Mouse (Mus musculus) cerebellum, postnatal 25 days (tissue): Measurements from ENCODE around the gene Arhgap40.

Source experiments
- DNase-seq, 2 experiments: peaks; one replicate each; pipeline ENCODE4 v3.0.0; 2021; ENCODE audit warnings: mixed read lengths in 2 of 2

Arhgap40 gene

DNA sequence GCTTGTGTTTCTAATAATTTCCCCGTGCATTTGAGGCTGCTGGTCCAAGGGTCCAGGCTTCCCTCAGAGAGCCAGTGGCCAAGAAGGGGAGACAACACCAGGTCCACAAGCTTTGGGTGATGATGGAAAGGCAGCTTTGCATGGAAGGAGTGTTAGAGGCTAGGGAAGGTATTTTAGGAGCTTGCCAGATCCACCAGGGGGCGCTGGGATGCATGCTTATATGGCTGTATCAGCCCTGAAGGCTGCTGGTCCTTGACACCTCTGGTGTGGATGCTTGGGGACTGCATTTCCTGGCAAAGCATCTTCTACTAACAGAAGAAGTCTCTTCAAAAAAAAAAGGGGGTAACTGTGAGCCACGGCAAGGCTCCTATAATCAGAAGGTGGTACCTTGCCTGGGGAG is 37.5 kb downstream of the Arhgap40 start:
- DNase-seq: peak; percentile 74 to 90

DNA sequence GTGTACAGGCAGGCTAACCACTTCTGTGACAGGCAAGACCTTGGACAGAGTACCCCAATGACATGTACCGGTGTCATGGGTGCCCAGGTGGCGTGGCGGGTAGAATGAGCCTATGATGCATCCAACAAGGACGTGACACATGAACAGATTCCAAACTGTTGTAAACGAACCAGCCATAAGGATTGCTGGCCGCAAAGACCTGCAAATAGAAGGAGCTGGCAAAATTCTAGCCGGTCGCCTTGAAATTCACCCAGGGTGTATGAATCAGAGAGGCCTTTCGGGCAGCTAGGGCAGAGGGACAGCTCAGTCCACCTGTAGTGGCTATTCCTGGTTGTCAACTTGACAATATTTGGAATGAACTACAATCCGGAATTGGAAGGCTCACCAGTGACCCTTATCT is 41.8 kb downstream of the Arhgap40 start:
- DNase-seq: no peak

DNA sequence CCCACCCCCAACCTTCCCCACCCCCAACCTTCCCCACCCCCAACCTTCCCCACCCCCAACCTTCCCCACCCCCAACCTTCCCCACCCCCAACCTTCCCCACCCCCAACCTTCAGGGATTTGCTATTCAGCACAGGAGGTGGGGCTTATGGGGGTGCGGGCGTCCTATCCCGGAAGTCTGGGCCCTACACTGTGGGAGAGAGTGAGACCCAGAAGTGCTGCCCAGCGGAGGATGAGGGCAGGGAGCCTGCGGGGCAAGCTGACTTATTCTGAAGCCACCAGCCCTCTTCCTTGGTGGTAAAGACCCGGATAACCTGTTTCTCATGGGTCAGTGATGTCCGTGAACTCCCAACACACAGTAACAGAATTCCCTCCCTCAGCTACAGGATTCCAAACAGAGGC is 42.7 kb downstream of the Arhgap40 start:
- peak in 1 of 2 experiments; percentile 22 for DNase-seq

DNA sequence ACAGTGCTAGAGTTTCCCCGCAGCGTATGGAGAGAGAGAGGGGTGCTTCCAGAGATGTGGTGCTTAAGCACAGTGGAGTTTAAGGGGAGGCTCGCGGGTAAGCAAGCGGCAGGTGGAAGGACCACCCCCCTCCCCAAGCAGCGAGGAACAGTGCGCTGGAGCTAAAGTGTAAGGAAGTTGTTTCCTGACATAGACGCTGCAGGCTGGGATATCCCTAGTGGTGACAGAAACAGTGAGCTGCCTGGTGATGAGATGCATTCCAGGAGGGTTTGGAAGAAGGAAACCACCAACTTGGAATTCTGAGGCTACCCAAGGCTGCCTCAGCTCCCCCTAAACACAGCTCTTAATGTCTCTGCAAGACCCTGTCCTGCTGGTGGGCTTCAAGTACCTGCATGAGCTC is 43.2 kb downstream of the Arhgap40 start:
- peak in 1 of 2 experiments; percentile 25 for DNase-seq

DNA sequence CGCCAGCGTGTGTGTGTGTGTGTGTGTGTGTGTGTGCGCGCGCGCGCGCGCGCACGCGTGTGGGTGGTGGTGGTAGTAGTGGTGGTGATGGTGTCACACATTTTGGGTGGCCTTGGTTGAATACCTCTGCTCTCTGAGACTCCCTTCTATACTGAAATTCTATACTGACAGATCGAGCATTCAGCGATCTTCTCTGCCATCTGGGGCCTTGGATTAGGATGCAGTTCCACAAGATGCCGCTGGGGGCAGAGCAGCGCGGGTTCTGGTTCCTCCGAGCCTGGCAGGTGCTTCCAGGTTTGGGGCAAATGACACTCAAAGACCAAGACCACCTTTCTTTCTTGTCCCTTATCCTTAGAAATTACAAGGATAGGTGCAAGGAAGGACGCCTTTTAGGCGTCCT is 43.6 kb downstream of the Arhgap40 start:
- peak; percentile 84 to 88 for DNase-seq

DNA sequence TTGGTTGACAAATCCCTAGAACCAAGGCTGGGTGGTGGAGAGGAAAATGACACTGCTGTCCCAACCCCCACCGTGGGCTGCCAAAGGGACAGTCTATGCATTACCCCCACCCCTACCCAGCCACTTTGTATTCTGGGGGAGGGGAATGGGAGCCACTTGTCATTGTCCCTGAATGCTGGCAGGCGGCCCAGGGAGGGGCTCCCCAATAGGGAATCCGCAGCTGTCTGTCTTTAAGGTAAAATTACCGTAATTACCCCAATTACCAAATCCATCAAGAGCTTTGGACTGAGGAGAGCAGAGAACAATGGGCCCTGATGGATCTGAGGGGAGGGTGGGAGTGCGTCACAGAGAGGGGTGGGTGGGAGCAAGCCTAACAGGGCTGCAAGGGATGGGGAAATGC is 44.2 kb downstream of the Arhgap40 start:
- no peak for DNase-seq

DNA sequence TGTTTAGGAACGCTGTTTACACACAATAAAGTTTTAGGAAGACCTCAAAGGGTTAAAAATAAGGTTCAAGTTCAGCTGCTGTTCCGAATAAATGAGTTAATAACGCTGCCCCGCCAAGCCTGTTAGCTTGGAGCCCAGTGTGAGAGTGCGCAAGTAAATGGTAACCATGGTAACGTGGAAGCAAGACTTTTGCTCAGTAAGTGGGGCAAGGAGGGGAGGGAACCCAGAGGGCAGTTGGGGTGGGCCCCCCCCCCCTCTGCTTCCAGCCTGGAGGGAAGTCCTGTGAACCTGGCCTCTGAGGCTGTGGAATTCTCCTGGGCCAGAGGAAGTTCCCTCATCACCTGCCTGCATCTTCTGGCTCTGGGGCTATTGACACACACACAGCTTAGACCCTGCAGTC is 47.3 kb downstream of the Arhgap40 start:
- no peak for DNase-seq

DNA sequence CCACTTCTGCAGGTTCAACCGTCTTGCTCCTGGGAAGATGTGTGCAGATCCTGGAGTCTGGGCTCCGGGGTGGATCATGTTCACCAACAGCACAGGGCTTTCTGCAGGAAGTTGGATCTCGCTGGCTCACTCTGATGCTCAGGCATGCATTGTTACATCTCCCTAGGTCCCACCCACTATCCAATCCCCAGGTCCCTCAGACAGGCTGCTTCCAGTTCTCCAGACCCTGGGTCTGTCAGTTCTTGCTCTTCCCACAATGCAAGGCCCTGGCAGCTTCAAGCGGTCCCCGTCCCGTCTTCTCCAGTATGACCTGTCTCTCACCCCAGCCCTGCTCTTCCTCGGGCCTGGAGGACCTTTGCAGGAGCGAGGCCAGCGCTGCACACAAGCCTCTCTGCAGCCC is 48.2 kb downstream of the Arhgap40 start:
- no peak for DNase-seq

DNA sequence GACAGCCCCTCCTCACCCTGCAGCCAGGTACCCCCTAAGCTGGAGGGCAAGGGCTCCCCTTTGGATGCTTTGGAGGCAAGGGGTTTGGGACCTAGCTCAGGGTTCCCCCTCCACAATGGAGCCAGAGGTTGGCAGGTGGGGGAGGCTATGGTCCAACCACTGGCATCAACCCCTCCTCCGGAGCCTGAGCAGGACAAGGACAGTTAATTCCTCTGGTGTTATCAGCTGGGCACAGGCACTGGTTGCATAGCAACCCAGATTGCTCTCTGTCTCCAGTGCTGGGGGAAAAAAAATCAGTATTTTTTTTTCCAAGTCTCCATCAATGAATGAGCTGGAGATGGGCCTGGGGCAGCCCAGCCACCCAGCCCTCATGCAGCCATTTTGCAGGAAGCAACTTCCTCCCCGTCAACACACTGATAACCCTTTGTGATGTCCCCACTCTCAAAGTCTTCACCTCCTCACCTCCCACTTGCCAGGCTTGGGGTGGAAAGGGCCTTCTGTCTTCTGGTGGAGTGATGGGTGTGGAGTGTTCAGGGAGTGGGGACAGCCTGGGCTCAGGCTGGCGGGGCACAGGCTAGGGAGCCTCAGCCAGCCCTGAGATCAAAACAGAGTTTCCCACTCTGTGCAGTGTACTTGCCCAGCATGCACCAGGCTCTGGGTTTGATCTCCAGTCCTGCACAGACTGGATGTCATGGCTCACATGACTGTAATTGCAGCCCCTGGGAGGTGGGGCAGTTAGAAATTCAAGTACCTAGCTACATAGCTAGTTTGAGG is 49.0 kb downstream of the Arhgap40 start:
- DNase-seq: no peak

DNA sequence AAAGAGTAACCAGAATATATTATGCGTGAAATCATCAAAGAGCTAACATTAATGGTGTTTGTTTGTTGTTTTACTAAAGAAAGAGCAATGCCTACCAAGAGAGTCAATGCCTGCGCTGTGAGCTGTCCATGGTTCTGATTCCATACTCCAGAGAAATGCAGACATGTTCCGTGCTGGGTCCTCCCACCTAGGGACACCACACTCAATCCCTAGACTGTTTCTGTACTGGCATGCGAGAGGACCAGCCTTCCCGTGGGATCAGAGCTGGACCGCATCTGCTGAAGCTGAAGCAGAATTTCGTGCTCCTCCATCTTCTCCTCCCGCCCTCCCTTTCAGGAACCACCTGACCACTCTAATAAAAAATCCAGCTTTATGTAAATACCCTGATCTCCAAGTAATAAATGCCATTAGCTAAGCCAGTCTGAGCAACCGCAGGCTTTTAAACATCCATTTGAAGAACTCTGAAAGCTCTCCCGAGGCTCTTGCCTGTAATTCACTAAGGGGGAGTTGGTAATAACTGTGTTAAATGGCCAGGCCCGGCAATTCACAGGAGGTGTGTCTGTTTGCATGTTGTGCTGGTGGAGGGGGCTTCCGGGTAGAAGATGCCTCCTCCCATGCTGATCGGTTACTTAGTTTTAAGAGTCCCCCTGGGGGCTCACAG is 58.0 kb downstream of the Arhgap40 start:
- no peak for DNase-seq

DNA sequence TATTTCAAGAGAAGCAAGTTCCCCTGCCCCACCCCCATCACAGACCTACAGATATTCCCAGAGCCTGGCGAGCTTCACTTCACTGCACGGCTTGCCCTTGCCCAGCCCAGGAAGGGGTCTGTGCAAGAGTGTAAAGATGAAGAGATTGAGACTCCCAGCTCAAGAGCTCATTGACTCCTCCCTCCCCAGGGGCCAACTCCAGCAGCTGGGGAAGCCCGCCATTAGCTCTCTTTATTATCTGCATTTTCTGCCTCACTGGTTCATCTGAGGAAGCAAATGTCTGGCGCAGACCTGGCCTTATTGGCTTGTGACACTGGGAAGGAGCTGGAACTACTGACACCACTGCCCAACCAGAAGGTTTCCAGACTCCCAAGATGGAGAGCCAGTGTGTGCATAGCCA is 67.4 kb downstream of the Arhgap40 start:
- DNase-seq: no peak

DNA sequence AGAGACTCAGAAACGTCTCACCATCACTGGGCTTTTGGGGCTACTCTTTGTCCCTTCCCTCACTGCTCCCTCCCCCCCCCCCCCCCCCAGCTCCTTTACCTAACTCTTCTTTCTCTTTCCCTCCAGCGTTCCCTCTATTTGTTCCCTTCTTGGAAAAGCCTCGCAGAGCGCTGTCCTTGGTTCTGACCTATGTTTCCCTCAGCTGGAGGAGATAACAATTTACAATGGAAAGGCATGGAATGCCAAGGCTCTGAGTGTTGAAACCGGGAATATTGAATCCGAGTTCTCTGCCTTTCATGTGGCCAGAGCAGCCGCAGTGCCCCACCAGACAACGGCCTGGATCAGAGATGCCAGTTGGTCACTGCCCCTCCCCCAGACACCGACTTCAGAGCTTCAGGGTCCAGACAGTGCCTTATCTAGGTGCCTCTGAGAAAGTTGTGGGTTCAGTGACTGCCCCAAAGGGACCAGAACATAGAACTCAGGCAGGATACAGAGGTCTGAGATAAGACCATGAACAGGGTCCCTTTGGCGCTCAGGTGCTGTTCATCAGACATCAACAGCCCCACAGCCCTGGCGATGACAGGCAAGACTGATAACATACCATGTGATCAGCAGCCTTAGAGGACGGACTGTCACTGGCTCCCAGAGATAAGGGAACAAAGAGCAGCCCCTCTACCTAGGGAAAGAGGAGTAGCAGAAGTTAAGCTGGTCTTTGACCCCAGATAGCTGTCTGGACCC is 72.2 kb downstream of the Arhgap40 start:
- DNase-seq: no peak

DNA sequence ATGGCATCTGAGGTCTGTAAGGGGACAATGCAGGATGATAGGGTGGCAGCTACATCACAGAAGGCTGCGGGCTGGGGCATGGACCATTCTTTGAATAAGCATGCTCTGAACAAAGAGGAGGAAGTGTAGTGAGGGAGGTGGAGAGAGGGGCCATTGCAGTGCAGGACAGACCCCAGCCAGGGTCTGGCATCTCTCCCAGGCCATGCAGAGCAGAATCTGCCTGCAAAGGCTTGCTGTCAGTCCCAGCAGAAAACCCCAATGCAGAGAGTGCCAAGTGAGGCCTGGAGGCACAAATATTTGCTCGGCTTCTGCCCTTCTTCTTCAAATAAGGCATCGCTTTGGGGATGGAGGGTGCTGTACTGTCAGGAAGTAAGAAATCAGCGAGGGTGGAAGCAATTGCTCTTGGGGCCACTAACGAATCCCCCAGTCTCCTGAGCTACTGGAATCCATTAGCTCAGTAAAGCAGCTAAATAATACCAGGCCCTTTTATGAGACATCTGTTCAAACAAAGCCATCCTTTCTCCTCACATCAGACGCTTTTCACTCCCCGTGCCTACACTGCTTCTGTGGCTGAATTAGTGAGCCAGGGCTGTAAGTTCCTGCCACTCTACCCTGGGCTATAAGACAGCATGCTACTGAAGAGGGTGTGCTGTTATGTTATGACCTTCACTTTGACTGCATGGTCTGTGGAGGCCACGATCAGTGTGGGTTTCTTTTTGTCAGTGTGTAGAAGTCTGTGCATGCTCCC is 76.1 kb downstream of the Arhgap40 start:
- DNase-seq: no peak

DNA sequence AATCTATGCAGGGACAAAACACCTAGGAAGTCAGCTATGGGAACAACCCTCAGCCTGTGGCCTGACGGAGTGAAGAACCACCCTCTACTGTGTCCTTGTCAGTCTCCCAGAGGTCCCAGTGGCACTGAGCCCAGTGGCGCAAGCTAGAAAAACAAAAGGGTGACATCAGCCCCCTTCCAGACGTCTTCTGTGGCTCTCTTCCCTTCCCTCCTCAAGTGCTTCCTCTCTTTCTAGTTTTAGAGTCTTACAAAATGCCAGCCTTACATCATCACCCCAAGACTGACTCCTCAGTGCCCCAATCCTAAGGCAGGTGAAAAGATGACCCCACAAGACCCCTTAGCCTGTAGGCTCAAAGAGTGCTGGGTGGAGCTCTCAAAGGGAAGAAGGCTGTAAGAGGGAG is 77.9 kb downstream of the Arhgap40 start:
- DNase-seq: no peak

DNA sequence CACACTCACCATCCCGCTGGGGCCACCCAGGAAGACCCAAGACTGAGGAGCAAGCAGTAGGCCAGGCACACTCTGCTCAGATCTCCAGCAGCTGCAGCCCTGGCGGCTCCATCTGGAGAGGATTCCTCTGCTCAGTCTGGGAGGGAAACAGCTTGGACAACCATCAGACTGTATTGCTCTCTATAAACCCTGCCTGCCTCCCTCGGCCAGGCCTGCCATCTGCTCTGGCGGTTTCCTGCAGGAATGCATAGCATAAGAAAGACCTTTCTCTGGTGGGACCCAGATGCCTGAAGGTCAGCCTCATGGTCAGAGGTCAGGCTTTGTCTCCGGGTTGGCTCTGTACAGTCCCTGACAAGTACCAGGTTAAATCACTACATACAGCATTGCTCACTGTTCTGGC is 78.7 kb downstream of the Arhgap40 start:
- peak in 1 of 2 experiments; percentile 18 for DNase-seq

DNA sequence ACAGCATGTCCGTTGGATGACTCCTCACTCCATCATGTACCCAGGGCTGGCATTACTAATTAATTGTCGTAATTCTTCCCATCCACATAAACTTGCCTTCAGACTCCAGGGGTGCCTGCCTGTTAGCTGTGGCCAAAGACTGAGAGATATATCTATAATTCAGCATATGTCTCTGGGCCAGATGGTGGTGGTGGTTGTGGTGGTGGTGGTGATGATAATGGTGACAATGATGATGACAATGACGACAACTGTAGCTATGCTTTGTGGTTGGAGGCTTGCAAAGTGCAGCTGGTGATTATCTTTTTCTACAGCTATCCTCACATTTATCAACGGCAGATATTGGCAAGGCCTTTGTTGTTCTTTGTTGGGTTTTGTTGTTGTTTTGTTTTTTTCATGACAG is 80.8 kb downstream of the Arhgap40 start:
- DNase-seq: no peak

DNA sequence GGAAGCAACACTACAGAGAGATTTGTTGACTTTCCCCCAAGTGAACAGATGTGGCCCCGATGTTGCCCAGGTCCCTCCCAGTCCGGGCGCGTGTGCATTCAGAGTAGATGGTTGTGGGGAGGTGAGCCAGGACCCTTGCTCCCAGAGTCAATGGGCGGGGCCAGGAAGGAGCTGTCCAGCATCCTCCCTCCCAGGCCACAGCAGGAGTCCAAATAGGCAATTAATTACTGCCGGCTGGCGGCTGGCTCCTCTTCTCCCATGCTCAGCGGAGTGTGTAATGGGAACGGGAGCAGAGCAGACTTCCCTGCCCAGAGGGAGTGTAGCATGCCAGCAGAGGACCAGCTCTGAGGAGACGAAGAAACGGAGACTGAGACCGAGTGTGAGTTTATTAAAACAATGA is 82.5 kb downstream of the Arhgap40 start:
- peak; percentile 47 to 71 for DNase-seq

DNA sequence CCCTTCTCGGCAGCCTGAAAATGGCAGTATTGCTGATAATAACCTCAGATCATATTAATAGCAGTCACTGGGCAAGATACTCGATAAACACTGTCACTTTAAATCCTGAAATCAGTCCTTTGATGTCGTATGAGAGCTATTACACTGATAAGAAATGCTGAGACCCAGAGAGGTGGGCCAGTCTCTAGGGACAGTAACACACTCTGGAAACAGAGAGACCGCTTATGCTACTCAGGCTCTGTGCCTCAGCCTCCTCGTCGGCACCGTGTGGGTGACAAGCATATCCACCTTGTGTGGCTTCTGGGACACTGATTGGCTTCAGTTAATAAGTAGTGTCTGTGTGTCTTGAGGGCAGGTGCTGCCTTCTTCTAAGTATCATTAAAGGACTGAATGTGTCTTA is 83.0 kb downstream of the Arhgap40 start:
- DNase-seq: no peak

DNA sequence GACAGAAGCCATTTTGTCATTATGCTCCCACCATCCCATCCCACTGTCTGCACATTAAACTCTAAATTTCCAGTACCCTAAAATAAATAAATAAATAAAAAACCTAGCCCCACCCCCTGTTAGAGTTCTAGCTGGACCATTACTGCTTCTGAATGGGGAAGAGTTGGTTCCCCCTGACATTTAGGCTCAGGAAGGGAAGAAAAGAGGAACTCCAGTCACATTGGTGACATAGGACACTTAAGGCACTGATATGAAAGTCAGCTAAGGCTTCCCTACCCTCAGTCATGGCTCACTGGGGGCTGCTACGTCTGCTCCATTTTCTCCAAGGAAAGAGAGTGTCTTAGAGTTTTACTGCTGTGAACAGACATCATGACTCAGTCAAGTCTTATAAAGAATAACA is 84.2 kb downstream of the Arhgap40 start:
- DNase-seq: no peak
